Mouse (Mus musculus): ENCODE results near the gene Rad18.

The Rad18 gene

DNA sequence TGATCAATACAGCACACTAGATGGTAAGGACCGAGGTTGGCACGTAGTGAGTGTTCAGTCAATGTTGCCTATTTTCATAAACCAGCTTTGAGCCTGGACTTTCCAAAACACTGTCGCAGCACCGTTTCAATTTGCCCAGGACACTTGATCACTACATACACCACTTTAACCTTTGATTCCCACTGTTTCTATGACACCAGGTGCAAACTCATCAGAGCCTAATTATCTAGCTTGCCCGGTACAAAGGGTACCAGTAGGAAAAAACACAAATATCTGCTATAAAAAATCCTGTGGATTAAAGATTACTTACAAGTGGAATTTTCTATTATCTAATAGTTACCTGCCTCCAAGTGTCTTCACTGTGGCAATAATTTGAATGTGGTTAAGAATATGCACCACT is 64.4 kb downstream of the Rad18 start:
- DNase-seq = no peak

DNA sequence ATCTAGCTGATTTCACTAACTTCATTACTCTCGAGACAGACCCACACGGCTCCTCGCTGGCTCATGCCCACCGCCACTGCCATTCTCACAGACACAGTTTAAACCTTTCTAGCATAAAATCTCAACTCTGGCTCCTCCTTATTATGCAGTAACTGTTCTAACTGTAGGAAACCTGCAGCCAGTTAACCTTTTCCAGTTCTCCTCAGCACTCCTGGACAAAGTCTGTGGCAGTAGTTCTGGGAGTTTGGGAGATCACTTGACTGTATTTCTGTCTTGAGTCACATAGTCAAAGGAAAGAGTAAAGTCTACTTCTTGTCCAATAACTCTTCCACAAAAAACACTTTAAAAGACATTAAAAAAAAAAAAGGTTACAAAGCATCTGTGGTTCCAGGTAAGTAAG is 66.2 kb downstream of the Rad18 start:
- DNase-seq = no peak

GRCm38 (mm10) chr6:112628301-112628700 is 68.2 kb downstream of the Rad18 start:
- DNase-seq = no peak

DNA sequence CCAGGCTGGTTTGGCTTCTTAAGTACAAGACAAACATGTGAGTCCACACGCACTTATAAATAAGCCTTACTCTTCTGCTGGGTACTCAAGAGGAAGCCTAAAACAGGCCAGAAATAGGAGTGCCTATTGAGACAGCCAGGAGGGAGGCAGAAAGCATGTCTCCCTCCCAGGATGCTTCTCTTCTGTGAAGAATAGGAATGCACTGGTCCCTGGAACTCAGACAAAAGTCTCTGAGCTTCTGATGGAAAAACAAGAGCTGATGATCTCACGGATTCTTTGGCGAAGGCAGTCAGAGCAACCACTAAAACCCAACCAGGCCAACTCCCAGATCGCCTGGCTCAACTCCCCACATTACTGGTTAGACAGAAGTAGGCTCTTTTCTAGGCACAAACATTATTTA is 74.2 kb downstream of the Rad18 start:
- no peak for DNase-seq

DNA sequence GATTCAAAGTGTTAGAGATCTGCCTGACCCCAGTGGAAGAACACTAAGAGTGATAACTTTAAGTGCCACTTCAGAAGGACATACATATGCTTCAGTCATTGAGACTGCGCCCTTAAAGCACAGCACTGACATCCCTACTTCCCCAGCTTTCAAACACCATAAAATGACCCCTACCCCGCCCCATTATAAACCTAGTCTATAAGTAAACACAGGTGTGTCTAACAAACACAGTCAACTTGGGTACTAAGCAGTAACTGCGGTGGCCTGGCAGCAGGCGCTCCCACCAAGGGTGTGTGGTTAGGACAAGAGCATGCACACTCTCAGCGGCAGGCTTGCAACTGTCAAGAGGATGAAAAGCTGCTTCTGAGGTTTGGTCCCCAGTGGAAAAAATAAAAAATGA is 76.5 kb downstream of the Rad18 start:
- DNase-seq = no peak

- DNase-seq = no peak
These were observed 78.7 kb downstream of the Rad18 start for GRCm38 (mm10) chr6:112617728-112618318.

- no peak for DNase-seq
These were observed 87.5 kb downstream of the Rad18 start for GRCm38 (mm10) chr6:112609027-112609426.

DNA sequence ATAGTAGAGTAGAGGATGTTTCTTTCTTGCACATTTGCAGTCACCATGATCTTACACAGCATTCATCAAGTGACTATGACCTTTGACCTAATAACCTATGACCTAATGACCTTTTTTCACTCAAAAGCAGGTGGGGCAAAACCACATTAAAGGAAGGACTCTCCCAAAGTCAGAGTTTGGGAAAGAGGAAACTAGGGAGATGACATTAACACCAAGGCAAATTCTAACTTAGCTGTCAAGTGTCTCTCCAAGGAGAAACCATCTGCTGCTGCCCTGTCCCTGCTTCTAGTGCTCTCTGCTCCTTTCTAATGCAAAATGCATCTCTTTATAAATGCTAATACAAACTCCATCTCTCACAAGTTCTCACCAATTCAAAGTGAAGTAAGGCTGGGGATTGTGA is 92.6 kb downstream of the Rad18 start:
- no peak for DNase-seq

- no peak for DNase-seq
These were observed 101.5 kb downstream of the Rad18 start for GRCm38 (mm10) chr6:112594971-112595370.

GRCm38 (mm10) chr6:112587912-112588311 is 108.6 kb downstream of the Rad18 start:
- no peak for DNase-seq

GRCm38 (mm10) chr6:112586999-112587398 is 109.5 kb downstream of the Rad18 start:
- no peak for DNase-seq

- DNase-seq = no peak
These were observed 111.5 kb downstream of the Rad18 start for GRCm38 (mm10) chr6:112584961-112585360.

GRCm38 (mm10) chr6:112582022-112582421 is 114.5 kb downstream of the Rad18 start:
- no peak for DNase-seq

- no peak for DNase-seq
These were observed 119.3 kb downstream of the Rad18 start for GRCm38 (mm10) chr6:112577198-112577597.

DNA sequence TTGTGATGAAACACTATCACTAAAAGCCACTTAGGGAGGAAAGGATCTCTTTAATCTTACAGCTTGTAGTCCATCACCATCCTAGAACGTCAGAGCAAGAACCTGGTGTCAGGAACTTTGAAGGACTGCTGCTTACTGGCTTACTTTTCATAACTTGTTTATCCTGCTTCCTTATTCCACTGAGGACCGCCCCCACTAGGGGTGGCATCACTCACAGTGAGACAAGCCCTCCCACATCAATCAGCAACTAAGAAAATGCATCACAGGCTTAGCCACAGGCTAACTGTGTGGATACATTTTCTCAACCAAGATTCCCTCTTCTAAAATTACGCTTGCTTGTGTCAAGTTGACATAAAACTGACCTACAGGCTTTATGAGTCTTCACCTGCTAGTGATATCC is 121.9 kb downstream of the Rad18 start:
- DNase-seq = no peak

DNA sequence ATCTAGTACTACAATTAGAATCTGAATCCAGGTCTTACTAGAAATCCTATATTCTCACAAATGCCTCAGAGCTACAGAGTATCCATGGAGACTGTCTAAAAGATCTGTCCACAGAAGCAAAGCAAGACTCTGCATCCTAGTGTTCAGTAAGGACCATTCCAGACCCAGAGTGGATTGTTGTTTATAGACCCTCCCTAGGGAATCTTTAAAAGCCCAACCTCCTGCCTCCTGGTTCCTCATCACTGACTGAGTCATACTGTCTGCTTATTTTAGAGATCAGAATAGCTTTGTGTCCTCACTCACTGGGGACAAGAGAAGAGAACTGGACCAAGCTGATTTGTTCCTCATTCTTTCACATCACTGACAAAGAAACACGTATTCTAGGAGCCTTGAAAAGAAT is 126.1 kb downstream of the Rad18 start:
- no peak for DNase-seq
